Mouse (Mus musculus) inflammation-experienced regulatory T-cells, adult 6 months (primary cell): ENCODE data around the gene Smpdl3a. TPM values are rescaled to one million over a fixed set of nuclear protein-coding genes. Genes with fewer than 3 reads are reported as not detected.

Experiments used
- ATAC-seq: one replicate; pipeline ENCODE4 v1.8.0; 2017
- polyA plus RNA-seq, 3 experiments: library from polyadenylated mRNA; unstranded; fragments of 100-300 nt; shearing (Covaris generic); gene quantifications; one replicate each; pipeline ENCODE4 v1.2.1; 2017

The Smpdl3a gene
- polyA plus RNA-seq, 3 experiments from 2014 or later: 110 to 180 (median 175) TPM

GRCm38 (mm10) chr10:57822473-57822872 lies 28.3 kb downstream of the Smpdl3a start:
- no peak for ATAC-seq

GRCm38 (mm10) chr10:57828649-57829048 lies 34.5 kb downstream of the Smpdl3a start:
- ATAC-seq: no peak

- no peak for ATAC-seq
These were observed 35.5 kb downstream of the Smpdl3a start for GRCm38 (mm10) chr10:57829621-57830020.

- no peak for ATAC-seq
These were observed 41.0 kb downstream of the Smpdl3a start for GRCm38 (mm10) chr10:57835094-57835493.

DNA sequence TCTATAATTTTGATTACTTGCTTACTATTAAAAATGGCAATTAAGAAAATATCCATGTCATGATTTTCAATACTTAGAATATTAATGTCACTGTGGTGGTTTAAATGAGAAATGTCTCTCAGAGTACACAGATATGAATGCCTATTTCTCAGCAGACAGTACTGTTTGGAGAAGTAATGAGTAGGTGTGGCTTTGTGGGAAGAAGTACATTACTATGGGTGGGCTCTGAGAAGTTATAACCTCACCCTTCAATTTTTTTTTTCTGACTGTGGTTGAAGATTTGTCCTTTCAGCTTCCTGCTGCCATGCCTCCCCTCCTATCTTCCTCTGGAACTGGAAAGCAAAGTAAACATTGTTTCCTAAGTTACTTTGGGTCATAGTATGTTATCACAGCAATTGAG lies 41.8 kb downstream of the Smpdl3a start:
- no peak for ATAC-seq

DNA sequence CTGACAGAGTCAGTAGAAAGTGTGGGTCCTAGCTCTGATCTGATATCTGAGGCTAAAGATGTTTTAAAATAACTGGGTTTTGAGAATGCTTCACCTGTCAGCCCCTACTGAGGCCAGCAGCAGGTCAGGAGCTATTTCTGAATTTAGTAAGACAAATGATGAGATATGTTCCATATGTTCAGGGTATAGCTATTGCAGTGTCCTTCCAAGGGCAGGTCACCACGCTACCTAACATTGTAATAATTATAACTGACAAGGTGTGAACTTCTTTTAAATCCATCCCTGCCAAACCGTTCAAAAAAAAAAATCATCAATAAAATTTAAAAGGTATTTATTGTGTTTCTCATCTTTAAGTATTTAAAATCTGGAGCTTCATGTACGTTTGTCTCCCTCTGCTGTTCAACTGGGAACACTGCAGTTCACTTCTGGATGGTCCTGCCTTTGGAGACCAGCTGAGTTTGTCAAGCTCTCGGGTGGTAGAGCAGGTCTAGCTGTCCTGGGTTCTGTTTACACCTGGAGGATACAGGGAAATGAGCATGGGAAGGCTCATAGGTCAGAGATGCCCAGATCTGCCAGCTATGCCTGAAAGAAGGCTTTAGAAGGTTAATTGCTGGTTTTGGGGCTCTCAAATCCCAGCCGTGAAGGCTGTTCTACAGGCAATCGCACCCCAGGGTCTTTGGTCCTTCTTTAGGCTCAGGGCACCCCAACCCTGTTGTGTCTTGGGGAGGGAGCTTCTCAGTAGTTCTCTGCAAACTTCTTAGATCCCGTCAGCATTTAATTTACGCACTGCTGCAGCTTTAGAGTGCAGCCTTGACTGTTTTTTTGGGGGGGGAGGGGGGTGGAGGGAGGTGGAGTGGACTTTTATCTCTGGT lies 47.7 kb downstream of the Smpdl3a start:
- peak; percentile 76 for ATAC-seq

DNA sequence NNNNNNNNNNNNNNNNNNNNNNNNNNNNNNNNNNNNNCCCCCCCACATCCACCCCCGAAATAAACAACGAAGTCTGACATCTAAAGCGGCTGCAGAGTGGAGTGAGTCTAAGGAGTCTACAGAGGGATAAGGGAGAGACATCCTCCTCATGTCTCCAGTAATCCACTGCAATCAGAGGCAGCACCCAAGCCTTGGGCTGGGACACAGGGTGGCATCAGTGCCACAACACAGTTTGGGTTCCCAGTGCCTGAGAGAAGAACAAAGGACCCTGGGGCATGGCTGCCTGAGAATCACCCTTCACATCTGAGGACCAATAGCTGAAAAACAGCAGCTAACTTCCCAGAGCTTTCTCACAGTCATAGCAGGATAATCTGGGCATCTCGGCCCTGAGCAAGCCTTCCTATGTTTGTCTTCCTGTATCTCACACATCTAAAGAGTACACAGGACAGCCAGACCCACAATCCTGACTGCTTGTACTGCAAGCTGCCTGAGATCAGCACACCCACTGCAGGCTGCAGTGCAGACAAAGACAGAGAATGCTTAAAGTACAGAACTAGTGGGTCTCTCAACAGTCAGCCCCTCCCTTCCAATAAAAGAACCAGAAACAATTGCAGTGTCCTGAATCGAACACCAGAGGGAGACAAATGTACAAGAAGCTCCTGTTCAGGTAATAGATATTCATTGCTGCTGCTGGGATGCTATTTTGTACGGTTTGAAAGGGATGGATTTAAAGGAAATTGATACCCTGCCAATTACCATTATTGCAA lies 54.0 kb downstream of the Smpdl3a start:
- ATAC-seq: peak; percentile 90

Other genes with a start within 250 kb of the Smpdl3a start
- 1 to 10 TPM in 1 of 3 experiments, under 1 TPM in 1, not detected in 1; 0.36 to 1.7 TPM for gene Pkib, start 162.4 kb upstream of the Smpdl3a start, polyA plus RNA-seq
- gene Fabp7, start 9.5 kb upstream of the Smpdl3a start, polyA plus RNA-seq: not detected